Mouse (Mus musculus) thymus, adult 2 months (tissue): ENCODE results near the gene Slk.

ENCODE experiments used
- CTCF ChIP-seq: fragments of 200-500 bp; IDR thresholded peaks from 2 replicates; pipeline ENCODE4 v1.5.1; 2012; ENCODE audit warnings: mild to moderate bottlenecking, control low read depth, low read length, moderate library complexity, borderline replicate concordance; ENCODE audit not compliant: control insufficient read depth, poor library complexity, insufficient read depth; ENCODE audit errors: extremely low read depth
- POLR2A ChIP-seq: fragments of 200-500 bp; IDR thresholded peaks from 2 replicates; pipeline ENCODE4 v1.6.1; 2012; ENCODE audit warnings: mild to moderate bottlenecking, low read length, control low read depth, moderate library complexity; ENCODE audit not compliant: control insufficient read depth, poor library complexity, insufficient read depth; ENCODE audit errors: extremely low read depth

DNA sequence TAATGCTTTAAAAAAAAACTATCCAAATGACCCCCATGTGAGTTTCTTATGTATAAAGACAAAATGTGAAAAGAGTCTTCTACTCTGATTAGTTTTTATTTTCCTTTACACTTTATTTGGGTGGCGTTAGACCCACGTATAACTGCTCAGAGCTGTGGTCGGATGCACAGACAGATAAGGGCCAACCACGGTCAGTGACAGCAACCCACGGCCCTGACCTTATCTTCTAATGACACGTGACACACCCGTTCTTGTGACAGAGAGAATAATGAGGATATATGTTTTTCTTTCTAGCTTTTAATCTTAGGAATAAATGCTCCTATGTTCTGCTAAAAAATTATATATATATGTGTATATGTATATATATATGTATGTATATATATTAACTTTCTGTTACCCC lies 110.1 kb downstream of the Slk start:
- TF ChIP-seq CTCF, result no peak
- no peak for TF ChIP-seq POLR2A
